Comparison of ENCODE assay signal across 1 mouse cellular context in the genomic region with DNA sequence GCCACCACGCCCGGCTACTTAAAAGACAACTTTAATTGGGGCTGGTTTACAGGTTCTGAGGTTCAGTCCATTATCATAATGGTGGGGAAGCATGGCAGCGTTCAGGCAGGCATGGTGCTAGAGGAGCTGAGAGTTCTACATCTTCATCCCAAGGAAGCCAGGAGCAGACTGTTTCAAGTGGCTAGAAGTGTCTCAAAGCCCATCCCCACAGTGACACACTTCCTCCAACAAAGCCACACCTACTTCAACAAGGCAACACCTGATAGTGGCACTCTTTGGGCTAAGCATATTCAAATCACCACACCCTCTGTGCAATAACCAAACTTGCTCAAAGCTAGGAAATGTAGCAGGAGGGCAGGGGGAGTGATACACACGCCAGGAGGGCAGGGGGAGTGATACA.
TF ChIP-seq lines count a peak whose summit lies in the region.

No protein-coding gene starts in this region.

TF ChIP-seq in ES-E14, 5 proteins besides CTCF, POLR2A, EP300 and RAD21:
- no peak for TF ChIP-seq ZNF384 (IDR thresholded peaks at IDR 0.05; ENCODE audit: low read depth, low read length)
